Mouse (Mus musculus): Measurements from ENCODE around the gene Nck2. TPM values are rescaled to one million over a fixed set of nuclear protein-coding genes. Genes with fewer than 3 reads are reported as not detected.

Nck2 gene
- total and polyA plus RNA-seq, 2 experiments from 2014 or later, result 40.3 to 79.2 TPM

DNA sequence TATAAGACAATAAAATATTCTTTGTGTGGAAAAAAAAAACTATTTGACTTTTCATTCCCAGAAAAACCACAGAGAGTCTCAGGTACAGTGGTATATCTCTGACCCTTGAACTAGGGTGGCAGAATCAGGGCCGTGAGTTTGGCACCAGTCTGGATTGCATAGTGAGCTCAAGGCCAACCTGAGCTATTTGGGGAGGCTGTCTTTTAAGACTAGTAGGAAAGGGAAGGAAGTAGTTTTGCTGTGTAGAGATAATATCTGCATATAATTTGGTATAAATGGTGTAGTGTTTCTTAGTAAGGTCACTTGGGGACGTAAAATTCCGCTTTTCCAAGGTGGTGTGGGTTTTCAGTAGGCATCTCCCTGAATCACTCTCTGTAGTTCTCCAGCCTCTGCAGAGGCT is 62.3 kb downstream of the Nck2 start:
- H3K4me3 ChIP-seq (ENCODE audit: low read depth, low read length), result no peak overlapping the region
- no peaks in the 10 kb centered on the region for H3K27me3 ChIP-seq (ENCODE audit: insufficient read depth, low read length)
- DNase-seq (no peak), ATAC-seq (no peak)
- peaks cover 17% of the 10 kb centered on the region; the same call in 1 of the 2 replicates for H3K4me1 ChIP-seq (ENCODE audit: insufficient read depth)
- H3K36me3 ChIP-seq (ENCODE audit: insufficient read depth), result no peaks in the 10 kb centered on the region
- WGBS, result 92% methylated on average over 3 of the region's 3 CpGs
- no peak overlapping the region for H3K4me2 ChIP-seq (ENCODE audit: low read depth)
- no peaks in the 10 kb centered on the region for H3K9me3 ChIP-seq (ENCODE audit: low read length)
- H3K27ac ChIP-seq (ENCODE audit: low read depth, low read length), result no peak overlapping the region
- TF ChIP-seq CTCF (IDR thresholded peaks at IDR 0.05; ENCODE audit: low read depth), result no peak
- no peak overlapping the region for H3K9ac ChIP-seq

GRCm38 (mm10) chr1:43507809-43508208 is 63.4 kb downstream of the Nck2 start:
- Histone ChIP-seq H3K9ac (no peak overlapping the region), H3K4me2 (ENCODE audit: low read depth) (no peak overlapping the region), H3K4me1 (ENCODE audit: insufficient read depth) (peaks cover 8% of the 10 kb centered on the region; the same call in 1 of the 2 replicates), H3K27ac (ENCODE audit: low read depth, low read length) (no peak overlapping the region), H3K9me3 (ENCODE audit: low read length) (no peaks in the 10 kb centered on the region), H3K27me3 (ENCODE audit: insufficient read depth, low read length) (no peaks in the 10 kb centered on the region), H3K36me3 (ENCODE audit: insufficient read depth) (no peaks in the 10 kb centered on the region), H3K4me3 (ENCODE audit: low read depth, low read length) (no peak overlapping the region)
- TF ChIP-seq CTCF (IDR thresholded peaks at IDR 0.05; ENCODE audit: low read depth), result no peak
- DNase-seq (no peak), ATAC-seq (no peak)
- 97% methylated on average over 1 of the region's 1 CpGs for WGBS

DNA sequence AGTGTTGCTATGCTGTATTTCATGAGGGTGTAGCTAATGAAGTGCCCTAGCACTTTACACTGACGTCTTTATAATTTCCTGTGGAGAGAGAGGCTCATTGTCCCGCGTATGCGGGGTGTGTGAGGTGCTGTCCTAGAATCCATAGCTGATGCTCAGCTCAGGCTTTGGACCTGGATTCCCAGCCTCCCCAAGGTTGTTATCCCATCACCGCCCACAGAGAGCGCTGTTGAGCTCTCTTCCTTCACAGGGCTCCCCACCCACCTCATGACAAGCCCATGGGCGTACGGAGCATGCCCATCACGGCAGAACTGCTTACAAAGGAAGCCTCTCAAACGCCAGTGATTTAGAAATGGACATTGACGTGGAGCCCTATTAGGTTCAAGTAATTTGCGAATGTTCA is 66.9 kb downstream of the Nck2 start:
- peak; percentile 24; the same call in 1 of the 2 replicates for TF ChIP-seq CTCF (IDR thresholded peaks at IDR 0.05; ENCODE audit: low read depth)
- H3K9me3 ChIP-seq (ENCODE audit: low read length), result no peaks in the 10 kb centered on the region
- WGBS, result 84% methylated on average over 12 of the region's 12 CpGs
- no peaks in the 10 kb centered on the region for H3K4me1 ChIP-seq (ENCODE audit: insufficient read depth)
- ATAC-seq (peak; percentile 42), DNase-seq (no peak)
- no peak overlapping the region for H3K4me2 ChIP-seq (ENCODE audit: low read depth)
- no peaks in the 10 kb centered on the region for H3K27me3 ChIP-seq (ENCODE audit: insufficient read depth, low read length)
- no peak overlapping the region for H3K27ac ChIP-seq (ENCODE audit: low read depth, low read length)
- no peaks in the 10 kb centered on the region for H3K36me3 ChIP-seq (ENCODE audit: insufficient read depth)
- no peak overlapping the region for H3K4me3 ChIP-seq (ENCODE audit: low read depth, low read length)
- H3K9ac ChIP-seq, result no peak overlapping the region

- no peak for TF ChIP-seq CTCF (IDR thresholded peaks at IDR 0.05; ENCODE audit: low read depth)
- Histone ChIP-seq H3K9me3 (ENCODE audit: low read length) (no peaks in the 10 kb centered on the region), H3K4me2 (ENCODE audit: low read depth) (no peak overlapping the region), H3K27ac (ENCODE audit: low read depth, low read length) (no peak overlapping the region), H3K4me1 (ENCODE audit: insufficient read depth) (no peaks in the 10 kb centered on the region), H3K4me3 (ENCODE audit: low read depth, low read length) (no peak overlapping the region), H3K36me3 (ENCODE audit: insufficient read depth) (no peaks in the 10 kb centered on the region), H3K9ac (no peak overlapping the region), H3K27me3 (ENCODE audit: insufficient read depth, low read length) (no peaks in the 10 kb centered on the region)
- DNase-seq (no peak), ATAC-seq (peak; percentile 38)
- WGBS, result 84% methylated on average over 8 of the region's 8 CpGs
Observed at GRCm38 (mm10) chr1:43511667-43512066, 67.3 kb downstream of the Nck2 start.

DNA sequence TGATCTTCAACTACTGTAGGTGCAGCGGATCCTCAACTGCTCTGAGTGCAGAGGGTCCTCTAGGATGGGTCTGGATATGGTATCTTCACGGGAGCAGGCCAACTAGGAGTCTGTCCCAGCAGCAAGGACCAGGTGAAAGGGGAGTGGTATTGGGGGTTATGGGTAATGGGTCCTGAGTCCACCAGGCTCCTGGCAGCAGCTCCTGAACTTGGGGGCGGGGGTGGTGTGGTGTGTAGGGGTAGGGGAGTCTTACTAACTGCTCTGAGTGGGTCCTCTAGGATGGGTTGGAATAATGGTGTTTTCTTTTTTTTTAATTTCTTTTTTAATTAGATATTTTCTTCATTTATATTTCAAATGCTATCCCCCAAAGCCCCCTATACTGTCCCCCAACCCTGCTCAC is 73.0 kb downstream of the Nck2 start:
- H3K9me3 ChIP-seq (ENCODE audit: low read length), result no peaks in the 10 kb centered on the region
- WGBS, result 97% methylated on average over 3 of the region's 3 CpGs

GRCm38 (mm10) chr1:43520216-43520988 is 76.0 kb downstream of the Nck2 start:
- WGBS, result 100% methylated on average over 1 of the region's 1 CpGs
- no peak overlapping the region for H3K9ac ChIP-seq
- ATAC-seq (no peak), DNase-seq (no peak)
- no peak overlapping the region for H3K4me3 ChIP-seq (ENCODE audit: low read depth, low read length)
- no peaks in the 10 kb centered on the region for H3K27me3 ChIP-seq (ENCODE audit: insufficient read depth, low read length)
- no peak overlapping the region for H3K27ac ChIP-seq (ENCODE audit: low read depth, low read length)
- no peaks in the 10 kb centered on the region for H3K36me3 ChIP-seq (ENCODE audit: insufficient read depth)
- H3K4me1 ChIP-seq (ENCODE audit: insufficient read depth), result no peaks in the 10 kb centered on the region
- H3K9me3 ChIP-seq (ENCODE audit: low read length), result no peaks in the 10 kb centered on the region
- H3K4me2 ChIP-seq (ENCODE audit: low read depth), result no peak overlapping the region
- no peak for TF ChIP-seq CTCF (IDR thresholded peaks at IDR 0.05; ENCODE audit: low read depth)

More for the DNA sequence above, 73.0 kb downstream of the Nck2 start:
- DNase-seq (no peak), ATAC-seq (no peak)
- Histone ChIP-seq H3K4me3 (ENCODE audit: low read depth, low read length) (no peak overlapping the region), H3K9ac (no peak overlapping the region), H3K36me3 (ENCODE audit: insufficient read depth) (no peaks in the 10 kb centered on the region), H3K4me1 (ENCODE audit: insufficient read depth) (no peaks in the 10 kb centered on the region), H3K27me3 (ENCODE audit: insufficient read depth, low read length) (no peaks in the 10 kb centered on the region), H3K4me2 (ENCODE audit: low read depth) (no peak overlapping the region), H3K27ac (ENCODE audit: low read depth, low read length) (no peak overlapping the region)
- TF ChIP-seq CTCF (IDR thresholded peaks at IDR 0.05; ENCODE audit: low read depth), result no peak

GRCm38 (mm10) chr1:43520989-43521371 is 76.6 kb downstream of the Nck2 start:
- Histone ChIP-seq H3K36me3 (ENCODE audit: insufficient read depth) (no peaks in the 10 kb centered on the region), H3K4me3 (ENCODE audit: low read depth, low read length) (no peak overlapping the region), H3K9me3 (ENCODE audit: low read length) (no peaks in the 10 kb centered on the region), H3K9ac (no peak overlapping the region), H3K27ac (ENCODE audit: low read depth, low read length) (no peak overlapping the region), H3K4me2 (ENCODE audit: low read depth) (no peak overlapping the region), H3K27me3 (ENCODE audit: insufficient read depth, low read length) (no peaks in the 10 kb centered on the region), H3K4me1 (ENCODE audit: insufficient read depth) (no peaks in the 10 kb centered on the region)
- DNase-seq (no peak), ATAC-seq (no peak)
- TF ChIP-seq CTCF (IDR thresholded peaks at IDR 0.05; ENCODE audit: low read depth), result no peak
- WGBS, result 95% methylated on average over 3 of the region's 3 CpGs
